Mouse (Mus musculus) forelimb bud, embryonic 11.5 days (tissue): ENCODE data around the gene Tmem251.

ENCODE experiments used
- DNase-seq: peaks from one replicate; pipeline ENCODE4 v3.0.0-alpha.2; 2012; ENCODE audit warnings: low read depth, low spot score

Gene Tmem251

DNA sequence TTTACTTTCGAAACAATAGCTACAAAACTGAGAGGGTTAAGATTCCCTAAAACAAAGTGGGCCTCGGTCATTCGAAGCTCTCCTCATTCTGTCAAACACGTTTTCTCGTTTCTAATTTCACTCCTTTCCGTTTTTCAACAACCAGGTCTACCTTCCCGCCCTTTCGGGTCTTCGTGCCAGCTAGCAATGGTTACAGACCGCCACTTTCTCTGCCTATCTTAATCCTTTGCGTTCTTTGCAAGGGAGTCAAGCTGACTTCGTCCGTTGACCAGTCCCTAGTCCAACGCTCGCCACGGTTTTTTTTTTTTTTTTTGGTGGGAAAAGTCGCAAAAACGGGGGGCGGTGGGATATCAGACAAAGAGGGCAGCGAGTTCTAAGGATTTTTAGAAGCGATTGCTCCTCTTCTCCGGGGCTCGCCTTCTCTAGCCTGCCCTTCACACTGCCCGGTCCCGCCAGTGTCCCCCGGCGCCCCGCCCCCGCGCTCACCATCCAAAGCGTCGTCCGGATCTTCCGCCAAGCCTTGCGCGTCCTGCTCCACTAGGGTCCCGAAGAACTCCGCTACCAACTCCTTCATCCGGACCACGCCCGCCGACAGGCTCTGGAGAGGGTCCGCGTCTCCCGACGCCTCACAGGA lies 13.6 kb downstream of the Tmem251 start:
- peak; percentile 16 for DNase-seq

DNA sequence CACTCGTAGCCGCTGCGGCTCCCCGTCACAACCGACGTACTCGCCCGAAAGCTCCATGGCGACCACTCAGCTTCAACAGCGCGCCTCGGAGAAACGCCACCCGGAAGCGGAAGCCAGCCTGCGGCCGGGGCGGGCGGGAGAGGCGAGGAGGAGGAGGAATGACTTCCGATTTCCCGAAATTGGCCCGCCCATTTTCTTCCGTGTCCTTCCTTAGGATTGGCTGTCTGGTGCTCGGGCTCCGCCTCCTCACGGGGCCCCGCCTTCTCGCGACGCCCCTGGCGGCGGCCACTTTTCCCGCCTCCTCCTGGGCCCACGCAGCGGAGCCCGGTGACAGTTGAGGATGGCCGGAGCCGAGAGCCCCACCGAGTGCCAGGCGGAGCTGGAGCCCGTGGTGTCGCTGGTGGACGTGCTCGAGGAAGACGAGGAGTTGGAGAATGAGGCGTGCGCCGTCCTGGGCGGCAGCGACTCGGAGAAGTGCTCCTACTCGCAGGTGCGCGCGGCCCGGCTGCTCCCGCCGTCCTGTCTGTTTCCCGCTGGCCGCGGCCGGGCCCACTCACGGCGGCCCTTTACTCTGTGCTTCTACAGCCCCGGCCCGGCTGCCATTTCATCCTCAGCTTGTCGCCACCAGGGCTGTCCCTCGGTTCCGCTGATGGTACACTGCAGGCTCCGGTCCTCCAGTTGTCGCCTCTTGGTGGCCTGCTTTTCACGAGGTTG lies 14.3 kb downstream of the Tmem251 start, which contains the start of the genes Gm28051, Gon7 and Ubr7:
Gene Gm28051, minus strand, starts transcription at position 77 of the 714 bp plus-strand sequence.
Gene Gon7, minus strand, starts transcription at position 115 of the 714 bp plus-strand sequence.
Gene Ubr7, plus strand, starts transcription at position 279 of the 714 bp plus-strand sequence.
- DNase-seq = peak; percentile 97

DNA sequence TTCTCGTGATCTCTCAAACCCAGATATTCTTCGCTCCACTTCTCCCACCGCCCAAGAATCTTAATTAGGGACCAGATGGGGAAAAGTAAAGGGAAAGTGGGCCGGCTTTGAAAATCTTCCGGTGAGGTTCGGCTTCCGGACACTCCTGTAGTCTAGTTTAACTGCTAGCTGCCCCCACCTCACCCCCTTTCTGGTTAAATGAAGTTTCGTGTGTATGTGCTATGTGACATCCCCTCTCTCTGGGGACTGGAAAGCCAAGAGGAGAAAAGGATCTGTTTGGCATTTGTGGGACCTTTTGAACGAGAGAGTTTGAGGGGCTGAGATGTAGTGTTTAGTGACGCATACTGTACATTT lies 14.8 kb downstream of the Tmem251 start, which contains the start of gene Gm20604:
Gene Gm20604, minus strand, starts transcription at position 270 of the 354 bp plus-strand sequence.
- DNase-seq = no peak

DNA sequence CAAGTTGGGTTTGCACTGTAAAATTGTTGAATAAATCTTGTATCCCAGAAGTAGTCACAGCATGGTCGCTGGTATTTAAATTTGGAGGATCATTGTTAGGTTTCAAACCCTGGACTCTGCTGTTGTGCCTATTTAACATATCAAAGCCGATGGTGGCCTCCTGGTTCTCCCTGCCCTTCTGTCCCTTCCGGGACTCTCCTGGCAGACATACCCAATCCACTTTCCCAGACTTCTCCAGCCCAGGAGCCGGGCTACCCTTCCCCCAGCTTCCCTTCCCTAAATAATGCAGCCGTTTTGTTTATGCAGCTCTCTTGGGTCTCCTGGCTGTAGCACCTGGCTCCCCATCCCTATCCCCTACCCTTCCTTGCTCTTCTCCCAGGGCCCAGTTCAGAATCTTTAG lies 15.4 kb downstream of the Tmem251 start:
- no peak for DNase-seq

DNA sequence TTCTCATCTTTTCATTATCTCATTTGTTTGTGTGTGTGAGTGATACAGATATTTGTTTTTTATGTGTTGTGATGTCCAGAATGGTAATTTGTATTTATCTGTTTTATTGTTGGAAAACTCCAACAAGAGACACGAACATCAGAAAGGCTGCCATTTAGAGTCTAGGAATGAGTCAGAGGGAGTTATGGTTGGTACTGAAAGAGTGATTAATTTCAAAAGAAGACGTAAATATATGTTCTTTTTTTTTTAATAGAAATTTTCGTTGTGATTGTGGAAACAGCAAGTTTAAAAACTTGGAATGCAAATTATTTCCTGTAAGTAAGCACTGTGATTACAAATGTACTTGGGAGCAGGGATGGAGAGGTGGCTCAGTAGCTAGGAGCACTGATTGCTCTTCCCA lies 18.1 kb downstream of the Tmem251 start:
- no peak for DNase-seq

DNA sequence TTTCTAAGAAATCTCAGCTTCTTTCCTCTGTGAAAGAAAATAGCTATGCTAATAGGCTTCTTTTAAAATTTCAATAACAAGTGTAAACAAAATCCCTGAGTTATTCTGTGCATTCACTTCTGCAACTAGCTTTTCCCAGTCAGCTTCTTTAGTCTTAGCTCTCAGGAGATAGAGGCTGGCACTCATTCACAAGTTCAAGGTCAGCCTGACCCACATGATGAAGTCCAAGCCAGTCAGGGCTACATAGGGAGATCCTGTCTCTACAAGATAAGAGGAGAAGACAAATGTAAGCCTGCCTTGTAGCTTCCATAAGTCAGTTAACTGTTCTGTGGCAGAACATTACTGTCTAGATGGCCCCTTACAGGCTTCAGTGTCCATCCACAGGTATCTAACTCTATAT lies 20.1 kb downstream of the Tmem251 start:
- no peak for DNase-seq

DNA sequence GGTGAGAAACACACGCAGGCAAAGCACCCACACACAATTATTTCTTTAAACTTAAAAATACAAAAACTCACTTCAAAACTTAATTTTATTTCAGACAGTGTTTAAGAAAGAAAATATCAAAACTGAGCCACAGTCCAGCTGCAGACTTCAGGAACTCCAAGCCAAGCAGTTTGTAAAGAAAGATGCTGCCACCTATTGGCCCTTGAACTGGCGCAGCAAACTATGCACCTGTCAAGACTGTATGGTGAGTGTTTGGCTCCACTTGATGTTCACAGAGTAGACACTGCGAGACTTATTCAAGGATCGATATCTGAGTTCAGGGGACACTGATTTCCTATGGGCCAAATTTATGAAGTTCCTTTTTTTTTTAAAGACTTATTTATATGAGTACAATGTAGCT lies 25.4 kb downstream of the Tmem251 start:
- DNase-seq = no peak

DNA sequence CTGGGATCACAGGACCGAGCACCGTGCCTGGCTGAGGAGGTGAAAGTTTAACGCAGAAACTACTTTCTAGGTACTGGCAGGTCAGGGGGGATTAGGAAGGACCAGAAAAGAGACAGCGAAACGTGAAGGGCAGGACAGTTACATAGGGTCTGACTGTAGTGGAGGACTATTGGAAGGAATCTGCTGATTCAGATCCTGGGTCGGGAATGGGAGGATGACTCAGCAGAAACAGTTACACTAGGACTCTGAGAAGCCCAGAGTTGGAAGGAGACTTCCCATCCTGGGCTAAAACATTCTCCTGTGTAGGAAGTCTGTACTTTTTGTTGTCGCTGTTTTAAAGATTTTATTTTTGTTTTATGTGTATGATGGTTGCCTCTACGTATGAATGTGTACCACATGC lies 28.0 kb downstream of the Tmem251 start:
- no peak for DNase-seq

DNA sequence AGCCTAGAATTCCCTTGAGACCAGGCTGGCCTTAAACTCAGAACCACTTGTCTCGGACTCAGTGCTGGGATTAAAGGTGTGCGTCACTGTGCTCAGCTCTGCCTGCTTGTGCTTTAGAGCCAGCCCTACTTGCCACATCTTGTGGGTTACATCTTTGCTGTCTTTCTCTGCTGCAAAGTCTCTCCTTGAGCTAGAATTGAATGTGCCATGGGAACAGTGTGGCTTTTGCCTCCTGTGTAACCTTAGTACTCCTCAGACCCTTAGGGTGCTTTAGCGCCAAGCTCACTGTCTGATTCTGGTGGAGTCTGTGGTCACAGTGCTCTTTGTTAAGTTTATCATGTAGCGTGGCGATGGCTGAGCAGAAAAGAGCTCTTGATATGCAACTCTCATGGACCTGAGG lies 29.1 kb downstream of the Tmem251 start:
- DNase-seq = no peak

DNA sequence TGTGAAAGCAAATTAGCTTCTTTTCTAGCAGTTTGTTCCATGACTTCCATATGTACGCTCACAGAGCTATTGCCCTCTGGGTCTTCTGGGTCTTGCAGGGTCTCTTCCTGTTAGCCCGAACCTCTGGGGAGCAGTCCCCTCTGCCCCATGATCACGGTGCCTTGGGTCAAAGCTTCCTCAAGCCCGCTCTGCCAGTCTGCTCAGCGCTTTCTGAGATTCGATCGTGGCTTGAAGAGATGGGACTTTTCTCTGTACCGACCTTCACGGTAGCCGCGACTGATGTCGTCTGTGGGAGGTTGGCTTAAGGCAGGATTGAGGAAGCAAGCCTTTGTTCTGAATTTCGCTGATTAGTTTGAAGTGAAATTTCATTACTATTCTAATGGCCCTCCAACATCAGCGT lies 32.5 kb downstream of the Tmem251 start:
- DNase-seq = no peak

DNA sequence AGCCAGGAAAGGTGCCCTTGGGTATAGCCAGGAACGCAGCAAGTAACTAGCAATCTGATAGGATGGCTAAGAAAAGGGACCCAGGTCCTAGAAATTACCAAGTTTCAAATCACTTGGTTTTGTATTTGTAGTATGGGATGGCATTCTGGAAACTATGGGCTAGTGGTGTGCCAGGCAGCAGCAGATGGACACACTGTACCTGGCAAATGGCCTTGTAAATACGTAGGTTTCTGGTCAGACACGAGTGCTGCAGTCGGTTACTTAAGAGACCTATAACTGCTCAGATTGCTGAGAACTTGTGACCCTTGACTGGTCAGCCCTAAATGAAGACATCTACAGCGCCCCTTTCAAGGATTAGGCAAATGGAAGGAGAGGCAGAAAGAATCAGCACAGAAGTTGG lies 34.6 kb downstream of the Tmem251 start:
- no peak for DNase-seq

DNA sequence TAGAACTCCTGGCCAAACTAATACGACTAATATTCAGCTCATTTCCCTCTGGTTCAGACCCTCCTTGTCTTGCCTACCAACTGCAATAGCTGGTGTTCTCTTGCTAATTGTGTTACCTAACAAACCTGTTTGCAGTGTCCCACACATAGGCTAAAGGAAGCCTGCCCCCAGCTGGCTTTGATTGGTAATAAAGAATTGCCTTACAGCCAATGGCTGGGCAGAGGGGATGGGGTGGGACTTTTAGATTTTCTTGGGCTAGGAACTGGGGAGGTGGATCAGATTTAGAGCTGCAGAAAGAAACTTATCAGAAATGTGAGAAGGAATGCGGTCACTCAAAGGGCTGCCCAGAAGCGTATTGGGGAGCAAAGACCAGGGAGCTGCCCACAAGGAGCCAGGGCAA lies 35.9 kb downstream of the Tmem251 start:
- no peak for DNase-seq

DNA sequence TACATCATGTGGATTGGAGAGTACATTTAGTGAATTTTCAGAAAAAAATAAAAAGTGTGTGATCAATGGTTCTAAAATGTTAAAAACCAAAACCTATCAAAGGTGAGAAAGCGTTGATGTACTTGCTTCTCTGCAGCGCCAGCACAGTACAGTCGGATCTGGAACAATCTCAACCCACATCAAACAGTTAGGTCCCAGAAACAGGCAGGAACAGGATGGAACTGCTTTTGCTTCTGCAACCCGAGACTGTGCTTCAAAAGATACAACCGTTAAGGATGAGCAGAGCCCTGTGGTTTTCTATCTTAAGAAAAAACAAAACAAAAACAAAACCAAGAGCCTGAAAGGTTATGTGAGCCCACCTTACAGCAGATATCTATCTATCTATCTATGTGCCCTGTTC lies 39.3 kb downstream of the Tmem251 start:
- DNase-seq = no peak

DNA sequence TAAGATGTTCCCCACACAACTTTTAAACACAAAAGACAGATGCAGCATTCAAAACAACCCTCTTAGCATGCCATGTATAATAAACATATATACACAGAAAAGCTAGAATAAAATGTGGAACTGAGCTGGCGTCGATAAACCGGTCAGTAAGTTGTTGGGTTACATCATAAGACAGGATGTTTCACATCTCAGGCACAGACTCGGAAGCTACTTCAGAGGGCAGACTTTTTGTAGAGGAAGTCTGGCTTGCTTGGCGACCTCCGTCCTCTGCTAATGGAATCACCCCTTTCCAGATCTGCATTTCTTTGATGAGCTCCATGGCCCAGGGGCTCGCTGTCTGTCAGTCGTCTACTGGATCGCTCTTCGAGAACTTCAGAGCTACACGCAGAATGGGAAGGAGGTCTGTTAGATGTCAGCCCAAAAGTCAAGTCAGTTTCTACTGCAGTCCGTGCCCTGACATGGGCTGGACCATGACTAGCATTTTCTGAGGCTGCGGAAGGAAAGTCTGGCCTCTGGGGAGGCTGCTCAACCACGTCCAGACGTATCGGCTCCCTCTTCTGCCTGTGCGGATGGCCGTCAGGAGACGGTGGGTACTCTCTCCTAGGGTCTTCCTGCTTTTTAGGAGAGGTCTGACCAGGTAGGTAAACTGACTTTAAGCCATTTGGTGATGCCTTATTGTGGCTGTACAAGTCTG lies 41.5 kb downstream of the Tmem251 start:
- no peak for DNase-seq

DNA sequence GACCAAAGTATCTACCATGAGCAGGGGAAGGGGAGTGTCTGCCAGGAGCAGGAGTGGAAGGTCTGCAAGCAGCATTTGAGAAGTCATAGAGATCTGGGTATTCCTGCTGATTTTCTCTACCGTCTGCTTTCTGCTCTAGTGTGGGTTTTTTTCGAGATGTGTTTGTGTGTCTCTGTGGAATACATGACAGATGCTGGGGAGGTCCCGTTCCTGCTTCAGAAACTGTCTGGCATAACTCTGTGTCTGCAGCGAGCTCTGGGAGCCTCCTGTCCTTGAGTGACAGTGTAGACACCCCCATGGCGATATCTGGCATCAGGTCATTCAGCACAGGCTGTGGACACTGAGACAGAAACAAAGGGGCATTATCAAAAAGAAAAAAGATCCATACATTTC lies 42.0 kb downstream of the Tmem251 start:
- DNase-seq = no peak

DNA sequence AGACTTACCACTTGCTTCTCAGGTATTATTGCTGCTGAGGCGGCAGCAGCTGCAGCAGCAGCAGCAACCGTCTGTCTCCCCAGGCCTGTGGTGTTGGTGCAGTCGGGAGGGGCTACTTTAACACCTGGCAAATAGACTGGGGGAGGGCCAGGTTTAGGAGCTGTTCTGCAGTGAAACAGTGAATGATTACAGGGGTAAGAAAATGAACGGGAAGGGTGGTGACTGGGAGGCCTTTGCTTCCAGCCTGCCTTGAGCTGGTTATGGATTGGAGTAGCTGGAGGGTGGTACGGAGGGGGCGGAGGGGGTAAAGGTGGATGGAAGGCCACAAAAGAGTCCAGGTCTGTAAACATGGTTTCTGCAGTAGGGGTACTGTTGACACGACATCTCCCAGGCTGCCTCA lies 44.4 kb downstream of the Tmem251 start:
- DNase-seq = no peak
